Comparison of ENCODE assay signal across 22 mouse cellular contexts in genomic region chr11:115742926-115743325, GRCm38 (mm10). TPM values are rescaled to one million over a fixed set of nuclear protein-coding genes. Genes with fewer than 3 reads are reported as not detected.
DNase-seq lines count a peak whose midpoint lies in the region; ATAC-seq and TF ChIP-seq lines count a peak whose summit lies in the region.
"Had no signal": no experiment of that assay in that cellular context is flagged by ENCODE, and none has a peak within 500 bp of the region (broad histone marks: within the 10 kb centered on the region; RNA-seq: fewer than 3 reads in every experiment).

No protein-coding gene starts in this region.

- no peak for TF ChIP-seq POLR2A in lung, adult 2 months (IDR thresholded peaks at IDR 0.05; ENCODE audit: borderline replicate concordance, extremely low read depth, low read depth, low read length)

- no peak overlapping the region for H3K4me3 ChIP-seq in lung, adult 2 months (replicated peaks; ENCODE audit: extremely low read depth, low read depth, low read length)
- H3K4me3 ChIP-seq in hindbrain, embryonic 13.5 days: no peak overlapping the region
- H3K4me3 ChIP-seq: embryonic facial prominence, embryonic 13.5 days; forebrain, embryonic 13.5 days; heart, adult 2 months; heart, embryonic 12.5 days; hindbrain, embryonic 10.5 days; hindbrain, embryonic 15.5 days had no signal

- ATAC-seq in megakaryocyte, adult 5-6 weeks (ENCODE audit: poor library complexity, severe bottlenecking): peak; percentile 89
- ATAC-seq in hindbrain, embryonic 13.5 days (ENCODE audit: low FRiP score): no peak
- ATAC-seq: CD4-positive, CD25-positive, alpha-beta regulatory T cell, adult 4 months; forebrain, embryonic 13.5 days; intestine, embryonic 16.5 days had no signal

- 82% methylated on average over 9 of the region's 9 CpGs for WGBS in lung, adult 2 months
- 90% methylated on average over 9 of the region's 9 CpGs for WGBS in hindbrain, embryonic 13.5 days

- H3K27me3 ChIP-seq in hindbrain, embryonic 13.5 days: no peaks in the 10 kb centered on the region
- H3K27me3 ChIP-seq: embryonic facial prominence, embryonic 13.5 days; forebrain, embryonic 13.5 days; heart, embryonic 12.5 days; hindbrain, embryonic 15.5 days had no signal

- H3K4me2 ChIP-seq in hindbrain, embryonic 13.5 days: no peak overlapping the region
- H3K4me2 ChIP-seq: embryonic facial prominence, embryonic 13.5 days; forebrain, embryonic 13.5 days; heart, embryonic 12.5 days; hindbrain, embryonic 15.5 days had no signal

- no peak overlapping the region for H3K27ac ChIP-seq in hindbrain, embryonic 13.5 days
- H3K27ac ChIP-seq: embryonic facial prominence, embryonic 13.5 days; forebrain, embryonic 13.5 days; heart, adult 2 months; hindbrain, embryonic 10.5 days; hindbrain, embryonic 15.5 days had no signal

- H3K36me3 ChIP-seq in hindbrain, embryonic 13.5 days: no peaks in the 10 kb centered on the region
- H3K36me3 ChIP-seq: embryonic facial prominence, embryonic 13.5 days; heart, embryonic 12.5 days; hindbrain, embryonic 10.5 days; hindbrain, embryonic 15.5 days had no signal

- H3K4me1 ChIP-seq in lung, adult 2 months (ENCODE audit: control insufficient read depth, insufficient read depth, low read length): peaks cover 4% of the 10 kb centered on the region
- peaks cover 15% of the 10 kb centered on the region for H3K4me1 ChIP-seq in hindbrain, embryonic 13.5 days (replicated peaks)
- H3K4me1 ChIP-seq: embryonic facial prominence, embryonic 13.5 days had no signal

- H3K9me3 ChIP-seq in hindbrain, embryonic 13.5 days: no peaks in the 10 kb centered on the region
- H3K9me3 ChIP-seq: embryonic facial prominence, embryonic 13.5 days; forebrain, embryonic 13.5 days; heart, embryonic 12.5 days; hindbrain, embryonic 10.5 days; hindbrain, embryonic 15.5 days had no signal

- TF ChIP-seq CTCF in lung, adult 2 months (IDR thresholded peaks at IDR 0.05; ENCODE audit: insufficient read depth, low read length): no peak

- H3K9ac ChIP-seq in hindbrain, embryonic 13.5 days: no peak overlapping the region
- H3K9ac ChIP-seq: embryonic facial prominence, embryonic 13.5 days; forebrain, embryonic 13.5 days; heart, embryonic 12.5 days; hindbrain, embryonic 15.5 days had no signal

- peak; percentile 12 for DNase-seq in lung, postnatal 36 days
- no peak for DNase-seq in lung, adult 2 months
- peak; percentile 64 for DNase-seq in MEL-GATA-1-ER (ENCODE audit: extremely low read depth, low read depth)
- no peak for DNase-seq in kidney, postnatal 10 days
- no peak for DNase-seq in kidney, adult 8-10 months
- DNase-seq: adrenal gland, adult 8-10 months; adrenal gland, postnatal 36 days; B cell, adult 2 months; cerebellum, adult 11 months; cerebellum, adult 8-10 months; cerebellum, postnatal 14 days; gastrocnemius, postnatal 36 days; heart, adult 2 months had no signal

RNA-seq across cellular contexts. Expression of gene Tmem94, which starts 22.3 kb away (rescaled TPM):
- 100.0 and 107 TPM in 2 replicates for polyA plus RNA-seq in lung, adult 2 months (2012; rRNA removed)
- 16.1 and 17.1 TPM in 2 replicates for total RNA-seq in megakaryocyte, adult 5-6 weeks (2015)
- total RNA-seq in megakaryocyte, adult 5-6 weeks (2017): 15.9 and 18.8 TPM in 2 replicates
- 30.9 TPM in 2 replicates for polyA plus RNA-seq in hindbrain, embryonic 13.5 days (2015; fragmentation: Nextera tagmentation; extraction: Ambion mirVana)

RNA-seq across cellular contexts. Expression of gene Grb2, which starts 34.5 kb away (rescaled TPM):
- 38.3 and 46.6 TPM in 2 replicates for polyA plus RNA-seq in lung, adult 2 months (2012; rRNA removed)
- 109 TPM in 2 replicates for total RNA-seq in megakaryocyte, adult 5-6 weeks (2015)
- 68.7 and 124 TPM in 2 replicates for total RNA-seq in megakaryocyte, adult 5-6 weeks (2017)
- 184 and 196 TPM in 2 replicates for polyA plus RNA-seq in hindbrain, embryonic 13.5 days (2015; fragmentation: Nextera tagmentation; extraction: Ambion mirVana)

Comparison
In these comparisons a context has a peak if more than half of its experiments do, and no peak if none do; other contexts are left out.
1. DNase-seq: peak in lung, postnatal 36 days (single experiment) and MEL-GATA-1-ER (single experiment); none in lung, adult 2 months (single experiment), kidney, postnatal 10 days (single experiment) and kidney, adult 8-10 months (0 of 2).